Mouse (Mus musculus): ENCODE measurements at regions not wholly inside any gene's neighbourhood (a gene's known extent, or its start where the extent isn't known, plus 50 kb on each side); places are given as distances from the start of the nearest gene placed in this dataset.

GRCm38 (mm10) chr16:26302045-26302444 lies 69.6 kb downstream of the Cldn1 start:
- no peak for ATAC-seq (ENCODE audit: insufficient number of reproducible peaks, low FRiP score, low TSS enrichment, low read depth)
- no peaks in the 10 kb centered on the region for H3K27me3 ChIP-seq
- no peaks in the 10 kb centered on the region for H3K9me3 ChIP-seq
- no peaks in the 10 kb centered on the region for H3K4me1 ChIP-seq
- no peak overlapping the region for H3K9ac ChIP-seq
- H3K27ac ChIP-seq = no peak overlapping the region
- 54% methylated on average over 2 of the region's 2 CpGs for WGBS
- H3K36me3 ChIP-seq = no peaks in the 10 kb centered on the region
- no peak overlapping the region for H3K4me2 ChIP-seq
- no peak overlapping the region for H3K4me3 ChIP-seq

DNA sequence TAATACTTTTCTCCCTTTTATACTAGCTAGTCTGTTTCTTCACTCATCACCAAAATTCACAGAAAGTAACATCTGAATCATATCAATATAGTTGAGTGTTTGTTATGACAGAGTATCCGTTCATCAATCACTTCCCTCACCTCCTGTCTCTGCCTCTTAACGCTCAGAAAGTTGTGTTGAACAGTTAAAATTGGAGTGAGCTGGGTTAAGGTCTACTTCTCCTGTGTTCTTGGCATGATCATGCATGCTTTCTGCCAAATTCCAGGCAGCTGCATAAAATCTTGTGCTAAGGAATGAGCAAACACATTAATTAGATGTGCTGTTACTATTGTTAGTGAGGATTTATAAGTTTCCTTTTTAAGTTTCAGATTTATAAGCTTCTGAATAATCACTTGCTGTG lies 79.9 kb downstream of the Cldn1 start:
- Histone ChIP-seq H3K27me3 (no peaks in the 10 kb centered on the region), H3K9ac (no peak overlapping the region), H3K36me3 (no peaks in the 10 kb centered on the region), H3K9me3 (no peaks in the 10 kb centered on the region), H3K4me3 (no peak overlapping the region), H3K4me2 (no peak overlapping the region), H3K4me1 (no peaks in the 10 kb centered on the region), H3K27ac (no peak overlapping the region)
- ATAC-seq (ENCODE audit: insufficient number of reproducible peaks, low FRiP score, low TSS enrichment, low read depth) = no peak
- 24% methylated on average over 2 of the region's 2 CpGs for WGBS

DNA sequence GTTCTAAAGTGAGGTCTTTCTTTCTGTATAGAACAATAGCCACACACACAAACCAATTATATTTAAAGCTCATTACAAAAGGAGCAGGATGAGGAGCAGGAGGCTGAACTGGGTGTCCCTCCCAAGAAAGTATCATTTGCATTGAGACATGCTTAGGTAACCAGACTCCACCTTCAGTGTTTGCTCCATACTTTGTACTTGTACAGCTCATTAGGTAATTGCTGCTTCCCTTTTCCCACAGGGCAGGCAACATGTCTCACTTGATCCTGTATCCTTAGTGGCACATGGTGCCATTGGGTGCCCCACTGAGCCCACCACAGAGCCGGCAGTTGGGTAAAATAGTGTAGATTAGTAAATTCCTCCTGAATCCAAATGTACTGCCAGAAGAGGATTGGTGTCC lies 86.0 kb downstream of the Cldn1 start:
- Histone ChIP-seq H3K9me3 (no peaks in the 10 kb centered on the region), H3K4me2 (no peak overlapping the region), H3K4me1 (no peaks in the 10 kb centered on the region), H3K4me3 (no peak overlapping the region), H3K9ac (no peak overlapping the region), H3K27ac (no peak overlapping the region), H3K36me3 (no peaks in the 10 kb centered on the region), H3K27me3 (no peaks in the 10 kb centered on the region)
- 76% methylated on average over 1 of the region's 1 CpGs for WGBS
- no peak for ATAC-seq (ENCODE audit: insufficient number of reproducible peaks, low FRiP score, low TSS enrichment, low read depth)

DNA sequence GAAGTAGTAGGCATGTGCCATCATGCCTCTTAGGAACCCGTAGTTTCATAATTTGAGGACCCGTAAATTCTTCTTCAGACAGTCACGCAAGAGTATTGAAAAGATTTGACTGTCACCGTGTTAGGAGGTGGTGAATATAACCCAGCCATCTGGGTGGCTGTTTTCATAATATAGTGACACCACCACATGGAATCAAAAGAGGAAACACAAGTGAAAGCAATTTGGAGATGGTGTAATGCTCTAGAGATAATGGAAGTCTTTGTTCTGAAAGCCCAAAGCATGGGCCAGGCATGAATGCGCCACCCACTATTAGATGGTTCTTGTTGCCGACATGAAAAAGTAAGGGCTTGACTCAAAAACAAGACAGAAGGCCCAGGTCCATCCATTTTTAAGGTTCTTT lies 86.9 kb downstream of the Cldn1 start:
- Histone ChIP-seq H3K9ac (no peak overlapping the region), H3K27me3 (no peaks in the 10 kb centered on the region), H3K9me3 (no peaks in the 10 kb centered on the region), H3K27ac (no peak overlapping the region), H3K36me3 (no peaks in the 10 kb centered on the region), H3K4me1 (no peaks in the 10 kb centered on the region), H3K4me2 (no peak overlapping the region), H3K4me3 (no peak overlapping the region)
- WGBS = 77% methylated on average over 6 of the region's 6 CpGs
- no peak for ATAC-seq (ENCODE audit: insufficient number of reproducible peaks, low FRiP score, low TSS enrichment, low read depth)

GRCm38 (mm10) chr16:26282418-26282817 lies 89.2 kb downstream of the Cldn1 start:
- no peak overlapping the region for H3K27ac ChIP-seq
- H3K36me3 ChIP-seq = no peaks in the 10 kb centered on the region
- no peak overlapping the region for H3K4me2 ChIP-seq
- H3K27me3 ChIP-seq = no peaks in the 10 kb centered on the region
- WGBS = 27% methylated on average over 1 of the region's 1 CpGs
- no peak overlapping the region for H3K9ac ChIP-seq
- no peaks in the 10 kb centered on the region for H3K9me3 ChIP-seq
- no peaks in the 10 kb centered on the region for H3K4me1 ChIP-seq
- ATAC-seq (ENCODE audit: insufficient number of reproducible peaks, low FRiP score, low TSS enrichment, low read depth) = no peak
- no peak overlapping the region for H3K4me3 ChIP-seq

- Histone ChIP-seq H3K9me3 (no peaks in the 10 kb centered on the region), H3K9ac (no peak overlapping the region), H3K36me3 (no peaks in the 10 kb centered on the region), H3K4me2 (no peak overlapping the region), H3K4me1 (no peaks in the 10 kb centered on the region), H3K27me3 (no peaks in the 10 kb centered on the region), H3K4me3 (no peak overlapping the region), H3K27ac (no peak overlapping the region)
- WGBS = 61% methylated on average over 2 of the region's 2 CpGs
- no peak for ATAC-seq (ENCODE audit: insufficient number of reproducible peaks, low FRiP score, low TSS enrichment, low read depth)
Observed at GRCm38 (mm10) chr16:26281496-26281895, 90.1 kb downstream of the Cldn1 start.

DNA sequence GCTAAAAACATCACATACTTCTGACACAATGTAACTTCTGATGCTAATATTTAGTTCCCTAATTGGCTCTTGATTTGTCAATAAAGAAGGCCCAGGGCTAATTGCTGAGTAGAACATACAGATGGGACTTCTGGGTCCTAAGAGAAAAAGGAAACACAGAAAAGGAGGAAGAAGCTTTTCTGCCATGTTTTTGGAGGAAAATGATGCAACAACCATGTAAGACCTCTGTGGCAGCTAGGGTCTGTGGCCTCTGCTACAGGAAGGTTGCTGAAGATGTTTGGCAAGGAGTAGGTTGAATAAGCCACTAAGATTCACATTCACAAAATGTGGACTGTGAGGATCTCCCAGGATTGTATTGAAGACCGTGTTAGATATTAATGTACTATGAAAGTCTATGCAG lies 94.9 kb downstream of the Cldn1 start:
- no peak for ATAC-seq (ENCODE audit: insufficient number of reproducible peaks, low FRiP score, low TSS enrichment, low read depth)
- 87% methylated on average over 1 of the region's 1 CpGs for WGBS

GRCm38 (mm10) chr16:26252824-26253223 lies 118.8 kb downstream of the Cldn1 start:
- Histone ChIP-seq H3K36me3 (no peaks in the 10 kb centered on the region), H3K4me3 (no peak overlapping the region), H3K4me2 (no peak overlapping the region), H3K4me1 (0 out of 2 replicates have a peak, but pooled peaks cover 1% of the 10 kb centered on the region), H3K9me3 (no peaks in the 10 kb centered on the region), H3K27ac (no peak overlapping the region), H3K9ac (no peak overlapping the region), H3K27me3 (no peaks in the 10 kb centered on the region)
- no peak for ATAC-seq (ENCODE audit: insufficient number of reproducible peaks, low FRiP score, low TSS enrichment, low read depth)
- WGBS = 65% methylated on average over 2 of the region's 2 CpGs

More for the DNA sequence above, 94.9 kb downstream of the Cldn1 start:
- H3K27ac ChIP-seq = no peak overlapping the region
- no peak overlapping the region for H3K4me2 ChIP-seq
- no peak overlapping the region for H3K4me3 ChIP-seq
- H3K36me3 ChIP-seq = no peaks in the 10 kb centered on the region
- H3K4me1 ChIP-seq = no peaks in the 10 kb centered on the region
- no peaks in the 10 kb centered on the region for H3K9me3 ChIP-seq
- no peak overlapping the region for H3K9ac ChIP-seq
- H3K27me3 ChIP-seq = no peaks in the 10 kb centered on the region

DNA sequence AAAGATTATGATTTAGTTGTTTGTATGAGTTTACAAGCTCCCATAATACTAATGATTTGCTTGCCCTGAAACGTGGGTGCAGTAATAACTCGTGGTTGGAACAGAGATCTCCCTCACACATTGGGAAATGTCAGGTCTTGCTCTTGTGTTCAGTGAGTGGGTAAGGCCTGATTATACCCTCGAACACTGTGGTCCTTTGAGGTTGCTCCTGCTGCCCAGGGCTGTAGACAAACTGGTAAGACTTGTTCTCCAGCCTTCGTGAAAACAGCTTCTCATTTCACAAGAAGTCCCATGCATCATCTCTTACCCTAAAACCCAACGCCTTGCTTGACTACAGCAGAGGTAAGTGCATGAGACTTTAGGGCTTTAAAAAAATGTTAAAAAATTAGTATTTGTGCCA lies 119.9 kb downstream of the Cldn1 start:
- no peak overlapping the region for H3K4me3 ChIP-seq
- no peak overlapping the region for H3K9ac ChIP-seq
- WGBS = 55% methylated on average over 5 of the region's 5 CpGs
- H3K4me1 ChIP-seq = 0 out of 2 replicates have a peak, but pooled peaks cover 2% of the 10 kb centered on the region
- no peaks in the 10 kb centered on the region for H3K9me3 ChIP-seq
- H3K27me3 ChIP-seq = no peaks in the 10 kb centered on the region
- H3K27ac ChIP-seq = no peak overlapping the region
- no peak for ATAC-seq (ENCODE audit: insufficient number of reproducible peaks, low FRiP score, low TSS enrichment, low read depth)
- no peak overlapping the region for H3K4me2 ChIP-seq
- no peaks in the 10 kb centered on the region for H3K36me3 ChIP-seq

- no peak overlapping the region for H3K4me3 ChIP-seq
Observed at GRCm38 (mm10) chr16:26251027-26251426, 120.6 kb downstream of the Cldn1 start.

DNA sequence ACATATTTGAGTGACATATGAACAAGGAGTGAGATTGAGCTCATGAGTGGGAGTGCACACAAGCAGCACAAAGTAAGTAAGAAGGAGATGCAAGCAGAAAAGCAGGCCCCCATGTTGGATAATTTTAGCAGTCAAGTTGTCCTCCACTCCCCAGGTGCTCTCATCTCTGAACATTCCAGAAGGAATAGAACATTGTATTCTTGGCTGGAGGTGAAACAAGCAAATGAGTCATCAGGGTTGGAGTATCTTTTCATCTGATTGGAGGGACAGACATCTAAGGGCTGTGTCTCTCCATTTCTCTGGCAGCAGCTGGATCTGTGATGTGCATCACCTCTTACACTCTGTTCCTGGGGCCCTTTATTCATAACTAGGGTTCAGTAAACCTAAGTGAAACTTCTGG lies 122.7 kb downstream of the Cldn1 start:
- ATAC-seq (ENCODE audit: insufficient number of reproducible peaks, low FRiP score, low TSS enrichment, low read depth) = no peak
- Histone ChIP-seq H3K4me1 (0 out of 2 replicates have a peak, but pooled peaks cover 2% of the 10 kb centered on the region), H3K9ac (no peak overlapping the region), H3K27me3 (no peaks in the 10 kb centered on the region), H3K36me3 (no peaks in the 10 kb centered on the region), H3K27ac (no peak overlapping the region), H3K9me3 (no peaks in the 10 kb centered on the region), H3K4me3 (no peak overlapping the region), H3K4me2 (no peak overlapping the region)

More at GRCm38 (mm10) chr16:26251027-26251426, 120.6 kb downstream of the Cldn1 start:
- Histone ChIP-seq H3K4me2 (no peak overlapping the region), H3K9ac (no peak overlapping the region), H3K9me3 (no peaks in the 10 kb centered on the region), H3K36me3 (no peaks in the 10 kb centered on the region), H3K27ac (no peak overlapping the region), H3K27me3 (no peaks in the 10 kb centered on the region), H3K4me1 (0 out of 2 replicates have a peak, but pooled peaks cover 2% of the 10 kb centered on the region)
- no peak for ATAC-seq (ENCODE audit: insufficient number of reproducible peaks, low FRiP score, low TSS enrichment, low read depth)
- 53% methylated on average over 2 of the region's 2 CpGs for WGBS

DNA sequence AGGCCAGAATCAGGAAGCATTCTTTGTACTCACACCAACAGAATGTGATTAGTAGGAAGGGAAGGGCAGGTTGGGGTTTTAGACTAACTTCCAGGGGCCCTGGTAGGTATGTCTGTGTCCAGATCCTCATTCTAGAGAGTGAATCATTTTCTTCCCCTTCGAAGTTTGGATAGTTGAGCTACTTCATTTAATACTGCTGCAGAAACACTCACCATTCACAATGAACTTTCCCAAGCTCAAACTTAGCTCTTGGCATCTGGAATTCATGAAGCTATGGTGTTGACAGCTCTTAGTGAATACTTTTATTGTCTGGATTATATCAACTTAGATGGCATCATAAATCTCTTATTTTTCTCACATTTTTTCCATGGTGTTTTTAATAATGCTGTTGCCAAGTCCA lies 123.7 kb downstream of the Cldn1 start:
- Histone ChIP-seq H3K4me3 (no peak overlapping the region), H3K36me3 (no peaks in the 10 kb centered on the region), H3K27ac (no peak overlapping the region), H3K4me2 (no peak overlapping the region), H3K9ac (no peak overlapping the region), H3K27me3 (no peaks in the 10 kb centered on the region), H3K9me3 (no peaks in the 10 kb centered on the region), H3K4me1 (0 out of 2 replicates have a peak, but pooled peaks cover 2% of the 10 kb centered on the region)
- 37% methylated on average over 1 of the region's 1 CpGs for WGBS
- no peak for ATAC-seq (ENCODE audit: insufficient number of reproducible peaks, low FRiP score, low TSS enrichment, low read depth)

DNA sequence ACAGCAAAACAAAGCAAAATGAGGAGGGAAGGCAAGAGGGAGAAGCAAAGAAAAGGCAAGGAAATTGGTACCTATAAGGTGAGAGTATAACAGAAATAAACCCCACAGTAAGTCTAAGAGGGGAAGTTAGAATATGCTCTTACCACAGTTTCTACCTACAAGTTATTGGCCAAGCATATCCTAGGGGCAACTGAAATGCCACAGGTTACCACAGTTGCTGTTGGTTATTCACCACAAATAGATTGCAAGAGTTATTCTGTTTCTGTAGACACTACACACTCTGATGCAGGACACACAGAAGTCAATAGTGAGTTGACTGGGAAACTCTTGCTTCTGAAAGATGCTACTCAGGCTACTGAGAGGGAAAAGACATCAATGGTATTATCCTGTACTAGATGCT lies 129.7 kb upstream of the P3h2 start:
- Histone ChIP-seq H3K4me3 (no peak overlapping the region), H3K9me3 (no peaks in the 10 kb centered on the region)

More for the DNA sequence above, 129.7 kb upstream of the P3h2 start:
- no peak overlapping the region for H3K27ac ChIP-seq
- no peaks in the 10 kb centered on the region for H3K27me3 ChIP-seq
- no peak overlapping the region for H3K9ac ChIP-seq
- no peaks in the 10 kb centered on the region for H3K36me3 ChIP-seq
- no peaks in the 10 kb centered on the region for H3K4me1 ChIP-seq
- no peak for ATAC-seq (ENCODE audit: insufficient number of reproducible peaks, low FRiP score, low TSS enrichment, low read depth)
- no peak overlapping the region for H3K4me2 ChIP-seq
